Mouse (Mus musculus) CH12.LX (cell line): ENCODE results near the gene Acer3.

Experiments used
- CHD1 ChIP-seq: IDR thresholded peaks from 2 replicates; pipeline ENCODE4 v1.6.1; 2012; ENCODE audit warnings: low read depth, low read length, improper control_type of control experiment, inconsistent platforms
- MAZ ChIP-seq: IDR thresholded peaks from 2 replicates; pipeline ENCODE4 v1.6.1; 2012; ENCODE audit warnings: low read depth, mild to moderate bottlenecking, inconsistent platforms, low read length, improper control_type of control experiment, moderate library complexity
- NRF1 ChIP-seq: IDR thresholded peaks from 2 replicates; pipeline ENCODE4 v1.6.1; 2014; ENCODE audit warnings: low read depth, mild to moderate bottlenecking, inconsistent platforms, low read length, improper control_type of control experiment, moderate library complexity
- POLR2A ChIP-seq: IDR thresholded peaks from 2 replicates; pipeline ENCODE4 v1.6.1; 2011; ENCODE audit warnings: low read depth, mild to moderate bottlenecking, improper control_type of control experiment, low read length
- POLR2AphosphoS2 ChIP-seq: IDR thresholded peaks from 2 replicates; pipeline ENCODE4 v1.6.1; 2011; ENCODE audit warnings: low read depth, low read length, improper control_type of control experiment
- RAD21 ChIP-seq: IDR thresholded peaks from 2 replicates; pipeline ENCODE4 v1.6.1; 2011; ENCODE audit warnings: low read depth, mild to moderate bottlenecking, low read length, improper control_type of control experiment, moderate library complexity
- SMC3 ChIP-seq: IDR thresholded peaks from 2 replicates; pipeline ENCODE4 v1.6.1; 2011; ENCODE audit warnings: low read depth, low read length, improper control_type of control experiment
- ZC3H11A ChIP-seq: IDR thresholded peaks from 2 replicates; pipeline ENCODE4 v1.6.1; 2012; ENCODE audit warnings: low read depth, mild to moderate bottlenecking, inconsistent platforms, low read length, improper control_type of control experiment

DNA sequence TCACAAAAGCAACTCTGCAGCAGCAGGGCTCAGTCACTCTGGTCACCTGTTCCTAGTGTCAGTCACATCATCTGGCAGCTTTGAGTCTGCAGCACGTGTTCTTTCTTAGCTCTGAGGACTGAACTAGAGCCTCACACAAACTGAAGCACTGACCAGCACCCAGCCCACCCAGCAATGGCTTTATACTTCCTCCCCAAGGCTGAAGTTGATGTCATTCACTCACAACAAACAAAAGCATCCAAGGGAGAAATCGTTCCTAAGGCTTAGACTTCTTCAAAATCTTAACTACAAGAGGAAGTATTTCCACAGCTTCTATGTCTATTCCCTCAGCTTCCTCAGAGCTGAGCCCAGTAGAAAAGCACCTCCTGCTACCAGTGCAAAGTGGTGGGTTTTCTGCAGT, 7.3 kb upstream of the Acer3 start:
- TF ChIP-seq ZC3H11A (no peak), POLR2A (no peak), NRF1 (no peak), SMC3 (no peak), CHD1 (no peak), MAZ (no peak), POLR2AphosphoS2 (no peak), RAD21 (no peak)
